Mouse (Mus musculus) midbrain, embryonic 12.5 days (tissue): ENCODE measurements around the gene Cog4. TPM values are rescaled to one million over a fixed set of nuclear protein-coding genes. Genes with fewer than 3 reads are reported as not detected.
"Not testable (repeated sequence)": the region's sequence is repeated elsewhere in the genome, so short reads cannot be mapped to it uniquely, and the experiment has no call there.

ENCODE experiments used
- ATAC-seq: fragments of 200-750 bp; cut with Nextera tagmentation; 2 replicates; pipeline ENCODE4 v1.8.0; 2017; ENCODE audit warnings: low read depth, moderate TSS enrichment, moderate library complexity; ENCODE audit not compliant: low FRiP score
- H3K27ac ChIP-seq: fragments of 300-500 bp; sonication (generic); replicated peaks from 2 replicates; pipeline ENCODE4 v1.5.1; 2016; ENCODE audit warnings: mild to moderate bottlenecking
- H3K27me3 ChIP-seq: fragments of 300-500 bp; sonication (generic); 2 replicates; pipeline ENCODE4 v1.6.1; 2016; ENCODE audit warnings: mild to moderate bottlenecking
- H3K36me3 ChIP-seq: fragments of 300-500 bp; sonication (generic); 2 replicates; pipeline ENCODE4 v1.6.1; 2016
- H3K4me1 ChIP-seq: fragments of 300-500 bp; sonication (generic); 2 replicates; pipeline ENCODE4 v1.6.1; 2016
- H3K4me2 ChIP-seq: fragments of 300-500 bp; sonication (generic); replicated peaks from 2 replicates; pipeline ENCODE4 v1.6.1; 2016; ENCODE audit warnings: mild to moderate bottlenecking, moderate library complexity
- H3K4me3 ChIP-seq: fragments of 300-500 bp; sonication (generic); 2 replicates; pipeline ENCODE4 v1.5.1; 2016; ENCODE audit warnings: mild to moderate bottlenecking
- H3K9ac ChIP-seq: fragments of 300-500 bp; sonication (generic); replicated peaks from 2 replicates; pipeline ENCODE4 v1.6.1; 2016; ENCODE audit warnings: mild to moderate bottlenecking, moderate library complexity
- H3K9me3 ChIP-seq: fragments of 300-500 bp; sonication (generic); 2 replicates; pipeline ENCODE4 v1.6.1; 2016; ENCODE audit warnings: mild to moderate bottlenecking
- WGBS: fragments of 180-500 bp; shearing (Covaris S2); methylation state at CpG from one replicate; pipeline ENCODE4 v1.1.7; 2016; 5-methylcytosine and 5-hydroxymethylcytosine counted together
- polyA plus RNA-seq: library from polyadenylated mRNA; unstranded; fragments of >200 nt; fragmentation: Nextera tagmentation; extraction: Ambion mirVana; gene quantifications from 2 replicates; pipeline ENCODE4 v1.2.1, GENCODE M21; 2016

Cog4 gene
- polyA plus RNA-seq, 1 experiment from 2014 or later = 74.3 TPM

- Histone ChIP-seq H3K27me3 (no peaks in the 10 kb centered on the region), H3K4me1 (peaks cover 9% of the 10 kb centered on the region; the same call in 1 of the 2 replicates), H3K4me3 (no peak overlapping the region), H3K4me2 (no peak overlapping the region), H3K36me3 (0 out of 2 replicates have a peak, but pooled peaks cover 17% of the 10 kb centered on the region), H3K27ac (no peak overlapping the region), H3K9ac (no peak overlapping the region), H3K9me3 (no peaks in the 10 kb centered on the region)
- no peak for ATAC-seq
- 92% methylated on average over 6 of the region's 6 CpGs for WGBS
Observed at GRCm38 (mm10) chr8:110897495-110897894, 51.1 kb downstream of the Cog4 start.

- WGBS = 92% methylated on average over 3 of the region's 3 CpGs
- Histone ChIP-seq H3K36me3 (0 out of 2 replicates have a peak, but pooled peaks cover 7% of the 10 kb centered on the region), H3K4me3 (no peak overlapping the region), H3K9ac (no peak overlapping the region), H3K4me1 (peaks cover 9% of the 10 kb centered on the region; the same call in 1 of the 2 replicates), H3K9me3 (no peaks in the 10 kb centered on the region), H3K27me3 (no peaks in the 10 kb centered on the region), H3K4me2 (no peak overlapping the region), H3K27ac (no peak overlapping the region)
- ATAC-seq = no peak
Observed at GRCm38 (mm10) chr8:110901056-110901455, 54.7 kb downstream of the Cog4 start.

GRCm38 (mm10) chr8:110901839-110902578 lies 55.6 kb downstream of the Cog4 start, which contains the start of gene Fuk:
TSS of gene Fuk (minus strand) at chr8:110902488.
- no peak within 1 kb of the TSS for H3K27ac ChIP-seq
- WGBS = 3% methylated on average over 30 of the region's 30 CpGs
- peak within 1 kb of the TSS; percentile 73 for H3K4me3 ChIP-seq
- no peaks in the 10 kb centered on the region for H3K27me3 ChIP-seq
- peak within 1 kb of the TSS; percentile 63 for H3K4me2 ChIP-seq
- ATAC-seq = peak; percentile 95
- 0 out of 2 replicates have a peak, but pooled peaks cover 7% of the 10 kb centered on the region for H3K36me3 ChIP-seq
- H3K9me3 ChIP-seq = no peaks in the 10 kb centered on the region
- peaks cover 9% of the 10 kb centered on the region; the same call in 1 of the 2 replicates for H3K4me1 ChIP-seq
- H3K9ac ChIP-seq = peak within 1 kb of the TSS; percentile 72

GRCm38 (mm10) chr8:110902579-110902965 lies 56.2 kb downstream of the Cog4 start:
- 0 out of 2 replicates have a peak, but pooled peaks cover 7% of the 10 kb centered on the region for H3K36me3 ChIP-seq
- 0 out of 2 replicates have a peak overlapping the region, but pooled peaks have one; percentile 73 for H3K4me3 ChIP-seq
- no peaks in the 10 kb centered on the region for H3K9me3 ChIP-seq
- no peak overlapping the region for H3K27ac ChIP-seq
- 76% methylated on average over 2 of the region's 2 CpGs for WGBS
- no peaks in the 10 kb centered on the region for H3K27me3 ChIP-seq
- peaks cover 9% of the 10 kb centered on the region; the same call in 1 of the 2 replicates for H3K4me1 ChIP-seq
- no peak overlapping the region for H3K9ac ChIP-seq
- ATAC-seq = 0 out of 2 replicates have a peak, but pooled peaks have one; percentile 4
- H3K4me2 ChIP-seq = peak overlapping the region; percentile 63

GRCm38 (mm10) chr8:110905404-110905803 lies 59.0 kb downstream of the Cog4 start:
- no peak overlapping the region for H3K27ac ChIP-seq
- no peaks in the 10 kb centered on the region for H3K9me3 ChIP-seq
- 90% methylated on average over 6 of the region's 6 CpGs for WGBS
- H3K27me3 ChIP-seq = no peaks in the 10 kb centered on the region
- no peak overlapping the region for H3K4me2 ChIP-seq
- no peaks in the 10 kb centered on the region for H3K36me3 ChIP-seq
- no peak for ATAC-seq
- H3K9ac ChIP-seq = no peak overlapping the region
- H3K4me1 ChIP-seq = peaks cover 9% of the 10 kb centered on the region; the same call in 1 of the 2 replicates
- H3K4me3 ChIP-seq = no peak overlapping the region

- H3K4me2 ChIP-seq = no peak overlapping the region
- H3K4me3 ChIP-seq = no peak overlapping the region
- H3K27ac ChIP-seq = no peak overlapping the region
- H3K4me1 ChIP-seq = peaks cover 4% of the 10 kb centered on the region; the same call in 1 of the 2 replicates
- no peak overlapping the region for H3K9ac ChIP-seq
- WGBS = 86% methylated on average over 1 of the region's 1 CpGs
- H3K36me3 ChIP-seq = no peaks in the 10 kb centered on the region
- no peaks in the 10 kb centered on the region for H3K27me3 ChIP-seq
- H3K9me3 ChIP-seq = no peaks in the 10 kb centered on the region
- no peak for ATAC-seq
Observed at GRCm38 (mm10) chr8:110906682-110907081, 60.3 kb downstream of the Cog4 start.

GRCm38 (mm10) chr8:110909850-110910249 lies 63.5 kb downstream of the Cog4 start:
- not testable (repeated sequence) for H3K9ac ChIP-seq, H3K4me1 ChIP-seq, H3K27me3 ChIP-seq, H3K9me3 ChIP-seq, H3K27ac ChIP-seq, H3K4me3 ChIP-seq, H3K36me3 ChIP-seq, ATAC-seq, H3K4me2 ChIP-seq

GRCm38 (mm10) chr8:110911576-110912570 lies 65.5 kb downstream of the Cog4 start:
- Histone ChIP-seq H3K9ac (no peak overlapping the region), H3K4me1 (no peaks in the 10 kb centered on the region), H3K9me3 (no peaks in the 10 kb centered on the region), H3K4me3 (no peak overlapping the region), H3K27me3 (no peaks in the 10 kb centered on the region), H3K27ac (no peak overlapping the region), H3K36me3 (no peaks in the 10 kb centered on the region), H3K4me2 (no peak overlapping the region)
- ATAC-seq = no peak
- 87% methylated on average over 15 of the region's 15 CpGs for WGBS

GRCm38 (mm10) chr8:110917415-110917814 lies 71.0 kb downstream of the Cog4 start:
- Histone ChIP-seq H3K4me1 (peaks cover 23% of the 10 kb centered on the region), H3K9me3 (no peaks in the 10 kb centered on the region), H3K4me3 (no peak overlapping the region), H3K36me3 (no peaks in the 10 kb centered on the region), H3K9ac (no peak overlapping the region), H3K27ac (no peak overlapping the region), H3K4me2 (no peak overlapping the region), H3K27me3 (no peaks in the 10 kb centered on the region)
- ATAC-seq = no peak
- 75% methylated on average over 2 of the region's 2 CpGs for WGBS

GRCm38 (mm10) chr8:110918027-110918426 lies 71.6 kb downstream of the Cog4 start:
- Histone ChIP-seq H3K4me1 (peaks cover 23% of the 10 kb centered on the region), H3K9ac (no peak overlapping the region), H3K27ac (no peak overlapping the region), H3K4me2 (no peak overlapping the region), H3K9me3 (no peaks in the 10 kb centered on the region), H3K27me3 (no peaks in the 10 kb centered on the region), H3K4me3 (no peak overlapping the region), H3K36me3 (no peaks in the 10 kb centered on the region)
- WGBS = 86% methylated on average over 11 of the region's 11 CpGs
- no peak for ATAC-seq

GRCm38 (mm10) chr8:110918460-110918859 lies 72.1 kb downstream of the Cog4 start:
- no peaks in the 10 kb centered on the region for H3K36me3 ChIP-seq
- WGBS = 82% methylated on average over 8 of the region's 8 CpGs
- H3K27ac ChIP-seq = no peak overlapping the region
- no peak overlapping the region for H3K4me2 ChIP-seq
- no peak overlapping the region for H3K4me3 ChIP-seq
- no peaks in the 10 kb centered on the region for H3K9me3 ChIP-seq
- no peak overlapping the region for H3K9ac ChIP-seq
- no peaks in the 10 kb centered on the region for H3K27me3 ChIP-seq
- peaks cover 23% of the 10 kb centered on the region for H3K4me1 ChIP-seq
- no peak for ATAC-seq
